Mouse (Mus musculus): Measurements from ENCODE around the gene N4bp1.

DNA sequence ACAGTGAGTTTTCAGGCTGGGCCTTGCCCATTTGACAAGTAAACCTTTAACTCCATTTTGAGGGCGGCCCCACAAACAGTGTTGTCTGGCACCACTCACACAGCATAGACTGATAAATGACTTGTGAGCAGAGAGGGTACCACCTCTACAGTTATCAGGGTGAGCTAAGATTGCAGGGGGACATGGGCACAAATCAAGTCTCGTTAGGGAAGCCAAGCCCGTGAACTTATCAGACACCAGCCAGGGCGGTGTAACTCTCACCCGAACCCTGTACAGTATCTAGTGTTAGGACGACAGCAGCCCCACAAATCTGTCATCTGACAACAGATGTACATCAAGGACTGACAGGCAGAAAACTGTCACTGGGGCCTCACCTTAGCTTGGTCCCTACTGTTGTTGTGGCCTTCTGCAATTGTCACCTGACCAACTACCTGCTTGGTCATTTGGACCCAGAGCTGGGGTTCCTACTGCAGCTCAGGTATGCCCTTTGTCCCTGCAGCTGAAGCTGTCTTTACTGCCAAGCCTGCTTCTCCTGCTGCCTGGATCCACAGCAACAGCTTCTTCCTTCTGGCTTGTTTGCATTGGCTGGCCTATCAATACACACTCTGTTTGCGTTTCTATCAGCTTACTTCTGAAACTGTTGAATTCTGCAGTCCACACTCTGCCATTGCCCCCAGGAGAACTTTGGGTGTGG is 12.8 kb upstream of the N4bp1 start:
- no peak for TF ChIP-seq USF1 (IDR thresholded peaks at IDR 0.05; ENCODE audit: low read depth)
- TF ChIP-seq POLR2A (IDR thresholded peaks at IDR 0.05; ENCODE audit: insufficient read length, low read depth): no peak
- TF ChIP-seq TCF12 (IDR thresholded peaks at IDR 0.05; ENCODE audit: insufficient read depth, poor library complexity, severe bottlenecking): no peak
- no peak for TF ChIP-seq E2F4 (IDR thresholded peaks at IDR 0.05; ENCODE audit: insufficient read depth)
- TF ChIP-seq POLR2AphosphoS2 (IDR thresholded peaks at IDR 0.05; ENCODE audit: insufficient read length, low read depth): no peak
- no peak for TF ChIP-seq MAX (IDR thresholded peaks at IDR 0.05; ENCODE audit: low read depth)
- no peak for TF ChIP-seq SRF (IDR thresholded peaks at IDR 0.05; ENCODE audit: control insufficient read depth, insufficient read length, low read depth)
- no peak for TF ChIP-seq MYOD1 (IDR thresholded peaks at IDR 0.05; ENCODE audit: control insufficient read depth in 1 of 3, insufficient read length in 2 of 3, low read depth in 2 of 3)
- TF ChIP-seq TCF3 (IDR thresholded peaks at IDR 0.05; ENCODE audit: insufficient read length, low read depth): no peak
- no peak for TF ChIP-seq REST (IDR thresholded peaks at IDR 0.05; ENCODE audit: insufficient read depth, insufficient read length)
- TF ChIP-seq CEBPB (IDR thresholded peaks at IDR 0.05; ENCODE audit: insufficient read depth, poor library complexity, severe bottlenecking): no peak

Data from myocyte (in vitro differentiated cells).